Mouse (Mus musculus) hindlimb bud, embryonic 11.5 days (tissue): ENCODE data around the gene Ccl17.
"Not testable (repeated sequence)": the region's sequence is repeated elsewhere in the genome, so short reads cannot be mapped to it uniquely, and the experiment has no call there.

Experiments used
- DNase-seq: peaks from one replicate; pipeline ENCODE4 v3.0.0-alpha.2; 2012; ENCODE audit warnings: low read depth, low spot score; ENCODE audit errors: extremely low spot score

The Ccl17 gene

DNA sequence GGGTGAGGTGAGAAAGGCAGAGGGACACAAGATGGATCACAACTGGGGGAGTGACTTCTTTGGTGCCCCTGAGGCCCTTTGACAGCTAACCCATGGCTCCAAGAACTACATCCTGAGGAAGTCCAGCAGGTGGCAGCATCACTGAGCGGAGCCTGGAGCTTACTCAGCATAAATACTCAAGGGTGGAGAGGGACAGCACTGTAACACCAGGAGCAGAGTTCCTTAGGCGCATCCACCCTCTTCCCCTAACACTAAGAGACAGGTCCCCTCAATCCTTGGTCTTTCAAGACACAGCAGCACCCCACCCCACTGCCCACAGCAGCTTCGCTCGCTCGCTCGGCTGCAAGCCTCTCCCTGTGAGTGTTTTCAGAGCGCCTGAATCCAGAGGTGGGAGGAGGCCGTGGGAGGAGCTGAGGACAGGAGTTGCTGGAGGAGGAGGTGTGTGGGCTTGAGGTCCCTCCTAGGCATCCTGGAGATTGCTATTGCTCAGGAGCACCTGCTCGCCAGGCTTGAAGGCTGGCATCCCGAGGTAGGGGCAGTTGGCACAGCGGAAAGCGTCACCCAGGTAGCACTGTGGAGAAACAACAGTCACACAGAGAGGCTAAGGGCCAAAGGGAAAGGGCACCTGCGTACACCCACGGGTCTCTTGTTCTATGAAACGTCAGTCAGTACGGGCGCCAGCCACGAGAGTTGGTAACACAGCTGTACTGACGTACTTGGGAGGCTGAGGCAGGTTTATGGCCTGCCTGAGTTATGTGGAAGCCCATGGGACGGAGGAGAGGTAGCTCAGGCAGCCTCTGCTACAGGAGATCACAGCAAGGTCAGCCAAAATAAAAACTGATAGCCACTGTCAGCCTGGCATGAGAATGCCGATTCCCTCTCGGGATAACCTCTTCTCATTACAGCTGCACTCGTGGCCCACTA is 12.6 kb downstream of the Ccl17 start:
- no peak for DNase-seq

DNA sequence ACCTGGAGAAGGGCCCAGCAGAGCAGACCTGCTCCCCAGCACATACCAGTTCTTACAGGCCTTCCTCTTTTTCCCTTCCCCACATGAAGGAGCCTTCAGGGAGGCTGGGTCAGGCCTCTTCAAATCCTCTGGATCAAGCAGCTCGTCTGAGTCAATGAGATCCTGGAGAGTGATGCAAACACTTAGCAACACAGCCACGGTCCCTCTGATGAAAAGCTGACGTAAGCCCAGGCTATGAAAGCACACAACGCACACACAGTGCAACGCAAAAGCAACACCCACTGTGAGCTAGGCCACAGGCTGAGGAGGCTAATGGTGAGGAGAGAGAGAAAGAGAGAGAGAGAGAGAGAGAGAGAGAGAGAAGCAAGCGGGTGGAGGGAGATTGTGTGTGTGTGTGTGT is 14.9 kb downstream of the Ccl17 start:
- no peak for DNase-seq

DNA sequence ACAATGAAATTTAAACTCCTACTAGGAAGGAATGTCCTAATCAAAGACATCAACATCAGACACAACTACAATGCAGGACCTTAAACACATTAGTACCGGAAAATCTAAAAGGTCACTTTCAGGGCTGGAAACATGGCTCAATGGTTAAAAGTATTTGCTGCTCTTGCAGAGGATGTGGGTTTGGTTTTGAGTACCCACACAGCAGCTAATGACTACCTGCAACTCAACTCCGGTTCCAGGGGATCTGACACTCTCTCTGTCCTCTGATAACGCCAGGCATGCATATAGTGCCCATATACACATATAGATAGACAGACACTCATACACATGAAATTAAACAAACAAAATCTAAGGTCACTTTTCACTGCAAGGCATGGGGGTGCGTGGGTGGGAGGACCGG is 16.0 kb downstream of the Ccl17 start:
- no peak for DNase-seq

DNA sequence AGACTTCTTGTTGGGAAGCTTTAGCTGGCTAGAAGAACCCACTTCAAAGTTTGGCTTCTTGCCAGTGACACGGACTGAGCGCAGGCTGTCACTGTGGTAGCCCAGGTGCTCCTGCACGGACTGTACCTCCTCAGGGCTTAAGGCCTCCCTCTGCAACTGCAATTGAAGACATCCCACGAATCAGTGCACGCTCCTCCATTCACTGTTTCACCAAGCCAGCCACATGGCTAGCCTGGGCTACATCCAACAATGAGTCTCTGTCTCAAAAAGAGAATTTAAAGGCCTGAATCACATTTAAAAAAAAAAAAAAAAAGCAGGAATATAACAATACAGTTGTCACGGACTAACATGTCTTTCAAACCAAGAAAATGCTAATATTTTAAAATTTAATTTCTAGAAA is 18.0 kb downstream of the Ccl17 start:
- no peak for DNase-seq

DNA sequence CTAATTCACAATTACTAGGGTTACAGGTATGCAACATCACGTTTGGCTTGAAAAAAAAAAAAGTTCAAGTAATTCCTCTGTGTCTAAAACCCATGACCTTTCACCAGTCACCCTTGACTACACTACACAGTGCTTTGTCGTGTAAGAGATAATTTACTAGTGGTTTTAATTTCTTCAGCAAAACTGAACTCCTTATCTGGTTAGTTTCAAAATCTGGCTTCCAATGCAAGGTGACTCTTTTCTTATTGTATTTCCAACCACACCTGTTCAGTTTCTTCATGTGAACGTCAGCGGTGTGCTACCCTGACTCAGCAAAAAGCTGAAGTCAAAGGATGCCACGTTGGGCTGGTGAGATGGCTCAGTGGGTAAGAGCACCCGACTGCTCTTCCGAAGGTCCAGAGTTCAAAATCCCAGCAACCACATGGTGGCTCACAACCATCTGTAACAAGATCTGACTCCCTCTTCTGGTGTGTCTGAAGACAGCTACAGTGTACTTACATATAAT is 23.7 kb downstream of the Ccl17 start:
- DNase-seq: not testable (repeated sequence)

DNA sequence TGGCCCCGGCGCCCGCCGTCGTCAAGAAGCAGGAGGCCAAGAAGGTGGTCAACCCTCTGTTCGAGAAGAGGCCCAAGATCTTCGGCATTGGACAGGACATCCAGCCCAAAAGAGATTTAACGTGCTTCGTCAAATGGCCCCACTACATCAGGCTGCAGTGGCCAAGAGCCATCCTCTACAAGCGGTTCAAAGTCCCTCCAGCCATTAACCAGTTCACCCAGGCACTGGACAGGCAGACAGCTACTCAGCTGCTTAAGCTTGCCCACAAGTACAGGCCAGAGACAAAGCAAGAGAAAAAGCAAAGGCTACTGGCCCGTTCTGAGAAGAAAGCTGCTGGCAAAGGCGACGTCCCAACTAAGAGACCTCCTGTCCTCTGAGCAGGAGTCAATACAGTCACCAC is 25.5 kb downstream of the Ccl17 start:
- DNase-seq: not testable (repeated sequence)

DNA sequence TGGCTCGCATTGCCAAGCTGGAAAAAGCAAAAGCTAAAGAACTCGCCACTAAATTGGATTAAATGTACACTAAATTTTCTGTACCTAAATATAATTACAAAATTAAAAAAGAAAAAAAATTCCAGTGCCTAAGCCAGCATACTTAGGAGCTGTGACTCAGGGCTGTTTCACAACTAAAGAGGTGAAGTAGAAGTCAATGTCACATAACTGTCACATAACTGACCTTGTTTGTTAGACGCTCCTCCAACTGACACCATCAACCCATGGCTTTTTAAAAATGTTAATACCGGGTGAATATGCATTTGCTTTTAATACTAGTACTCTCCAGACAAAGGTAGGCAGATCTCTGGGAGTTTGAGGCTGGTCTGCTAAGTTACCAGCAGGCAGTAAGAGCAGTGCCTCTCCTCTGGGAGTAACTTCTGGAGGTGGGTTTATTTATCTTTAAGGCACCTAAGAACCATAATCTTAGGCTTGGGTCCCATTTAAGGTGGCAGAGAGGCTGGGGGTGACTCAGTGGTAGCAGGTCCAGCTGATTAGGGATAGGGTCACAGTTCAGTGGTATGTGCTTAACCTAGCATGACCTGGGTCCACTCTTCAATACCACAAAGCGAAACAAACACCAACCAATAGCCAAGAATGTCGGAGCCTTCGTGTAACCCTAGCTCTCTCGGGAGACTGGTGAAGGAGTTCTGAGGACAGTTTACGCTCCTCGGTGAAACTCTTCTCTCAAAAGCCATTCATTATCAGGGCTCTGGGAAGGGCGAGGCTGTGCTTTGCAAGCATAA is 26.4 kb downstream of the Ccl17 start:
- DNase-seq: no peak

DNA sequence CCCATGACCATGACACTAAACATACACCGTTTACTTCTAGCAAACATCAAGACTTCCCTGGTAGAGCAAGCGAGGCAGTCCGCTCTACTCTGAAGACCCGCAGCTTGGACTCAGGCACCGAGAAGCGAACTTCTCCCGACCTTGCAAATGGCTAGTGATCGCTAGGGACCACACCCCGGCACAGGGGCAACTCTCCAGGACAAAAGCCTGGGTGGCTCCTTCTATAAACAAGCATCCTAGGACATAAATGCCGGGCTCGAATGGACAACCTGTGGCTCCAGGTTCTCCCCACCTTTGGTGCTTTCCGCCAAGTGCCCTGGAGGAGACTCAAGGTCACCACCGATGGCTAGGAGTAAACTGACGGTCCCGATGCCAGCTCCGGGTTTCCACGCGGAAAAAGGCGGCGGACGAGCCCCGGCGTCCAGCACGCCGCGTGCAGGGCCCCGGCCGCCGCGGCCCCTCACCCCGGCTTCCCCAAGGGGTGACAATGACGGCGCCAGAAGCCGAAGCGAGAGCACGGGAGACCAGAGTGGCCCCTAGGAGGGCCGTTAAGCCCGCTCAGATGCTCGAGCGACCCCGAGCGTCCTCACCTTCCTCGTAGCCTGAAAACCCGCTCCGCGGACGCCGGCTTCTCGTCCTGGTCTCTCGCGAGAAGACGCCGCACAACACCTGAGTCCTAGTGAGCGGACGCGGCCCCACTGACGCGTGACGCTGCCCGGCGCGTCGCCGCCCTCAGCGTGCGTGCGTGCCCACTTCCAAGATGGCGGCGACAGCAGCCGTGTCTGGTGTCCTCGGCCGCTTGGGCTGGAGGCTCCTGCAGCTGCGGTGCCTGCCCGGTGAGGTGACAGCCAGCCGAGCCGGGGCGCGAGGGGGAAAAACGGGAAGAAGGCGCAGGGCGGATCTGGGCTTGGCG is 27.7 kb downstream of the Ccl17 start, which contains the start of the genes Coq9 and Ciapin1:
Gene Coq9 (plus strand): TSS at position 660 of the 913 bp plus-strand sequence.
Gene Ciapin1 (minus strand): TSS at position 697 of the 913 bp plus-strand sequence.
- peak; percentile 88 for DNase-seq

DNA sequence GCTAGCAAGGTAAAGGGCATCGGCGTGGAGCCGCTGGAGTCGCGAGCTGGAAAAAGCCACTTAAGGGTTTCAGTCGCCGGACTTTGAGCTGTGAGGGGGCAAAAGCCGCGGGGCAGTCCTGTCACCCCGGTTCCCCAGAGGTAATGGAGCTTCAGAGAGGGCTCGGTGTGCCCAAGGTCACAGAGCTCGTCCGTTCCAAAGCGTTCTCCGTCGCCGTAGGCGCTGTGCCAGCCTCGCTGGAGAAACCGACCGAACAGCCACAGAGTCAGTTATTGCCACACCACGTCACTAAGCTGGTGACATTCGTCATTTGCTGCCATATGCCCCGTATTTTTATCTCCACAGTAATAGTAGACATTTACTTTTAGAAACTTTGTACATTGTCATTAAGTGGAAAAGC is 28.3 kb downstream of the Ccl17 start:
- DNase-seq: no peak

DNA sequence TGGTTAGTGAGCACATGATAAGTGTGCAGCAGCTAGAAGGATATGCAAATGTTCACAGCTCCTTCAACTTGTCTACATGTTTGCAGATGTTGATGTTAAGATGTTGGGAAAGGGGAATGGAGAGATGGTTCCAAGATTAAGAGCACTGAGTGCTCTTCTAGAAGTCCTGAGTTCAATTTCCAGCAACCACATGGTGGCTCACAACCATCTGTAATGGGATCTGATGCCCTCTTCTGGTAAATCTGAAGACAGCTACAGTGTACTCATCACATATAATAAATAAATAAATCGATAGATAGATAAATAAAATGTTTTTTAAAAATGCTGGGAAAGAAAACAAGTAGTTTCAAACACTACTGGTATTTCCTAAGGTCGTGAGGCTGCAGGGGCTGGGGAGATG is 30.9 kb downstream of the Ccl17 start:
- DNase-seq: no peak

DNA sequence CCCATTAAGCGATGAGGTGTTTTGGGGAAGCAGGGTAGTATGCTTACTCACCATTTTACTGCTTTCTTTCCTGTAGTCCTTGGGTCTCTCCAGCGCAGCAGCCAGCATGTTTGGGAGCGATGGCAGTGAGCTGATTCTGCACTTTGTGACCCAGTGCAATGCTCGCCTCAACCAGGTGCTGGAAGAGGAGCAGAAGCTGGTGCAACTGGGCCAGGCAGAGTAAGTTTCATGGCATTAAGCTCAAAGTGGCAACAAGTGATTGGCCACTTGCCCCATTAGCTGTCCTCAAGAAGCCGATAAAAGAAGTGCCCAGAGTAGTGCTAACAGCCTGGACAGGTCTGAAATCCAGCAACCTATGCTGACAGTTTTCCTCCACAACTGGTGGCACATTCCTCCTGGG is 39.8 kb downstream of the Ccl17 start:
- no peak for DNase-seq

DNA sequence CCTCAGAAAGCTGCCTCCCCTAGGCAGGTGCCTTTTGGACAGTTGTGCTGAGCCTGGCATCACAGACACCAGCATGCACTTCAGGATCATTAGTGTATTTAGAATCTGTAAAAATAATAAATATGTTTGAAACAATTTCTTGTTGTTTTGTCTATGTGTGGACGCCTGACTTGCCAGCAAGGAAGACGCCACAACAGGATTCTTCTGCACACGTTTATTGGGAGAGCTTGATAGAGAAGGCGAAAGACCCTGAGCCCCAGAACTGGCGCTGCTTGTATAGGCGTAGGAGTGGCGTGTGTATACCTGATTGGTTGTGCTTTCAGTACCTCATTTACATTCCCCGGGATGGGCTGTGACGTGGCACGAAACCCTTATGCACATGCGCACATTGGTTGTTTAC is 44.5 kb downstream of the Ccl17 start:
- DNase-seq: not testable (repeated sequence)

DNA sequence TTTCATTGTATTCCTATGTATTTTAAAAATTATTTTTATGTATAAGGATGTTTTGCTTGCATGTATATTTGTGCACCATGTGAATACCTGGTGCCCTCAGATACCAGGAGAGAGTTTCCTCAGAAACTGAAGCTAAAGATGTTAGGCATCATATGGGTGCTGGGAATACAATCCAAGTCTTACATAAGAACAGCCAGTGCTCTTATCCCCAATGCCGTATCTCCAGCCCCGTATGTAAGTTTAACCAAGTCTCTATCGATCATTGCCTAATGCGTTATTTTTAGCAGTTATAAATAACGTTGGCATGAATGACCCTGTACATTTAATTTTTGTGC is 46.7 kb downstream of the Ccl17 start:
- DNase-seq: no peak

DNA sequence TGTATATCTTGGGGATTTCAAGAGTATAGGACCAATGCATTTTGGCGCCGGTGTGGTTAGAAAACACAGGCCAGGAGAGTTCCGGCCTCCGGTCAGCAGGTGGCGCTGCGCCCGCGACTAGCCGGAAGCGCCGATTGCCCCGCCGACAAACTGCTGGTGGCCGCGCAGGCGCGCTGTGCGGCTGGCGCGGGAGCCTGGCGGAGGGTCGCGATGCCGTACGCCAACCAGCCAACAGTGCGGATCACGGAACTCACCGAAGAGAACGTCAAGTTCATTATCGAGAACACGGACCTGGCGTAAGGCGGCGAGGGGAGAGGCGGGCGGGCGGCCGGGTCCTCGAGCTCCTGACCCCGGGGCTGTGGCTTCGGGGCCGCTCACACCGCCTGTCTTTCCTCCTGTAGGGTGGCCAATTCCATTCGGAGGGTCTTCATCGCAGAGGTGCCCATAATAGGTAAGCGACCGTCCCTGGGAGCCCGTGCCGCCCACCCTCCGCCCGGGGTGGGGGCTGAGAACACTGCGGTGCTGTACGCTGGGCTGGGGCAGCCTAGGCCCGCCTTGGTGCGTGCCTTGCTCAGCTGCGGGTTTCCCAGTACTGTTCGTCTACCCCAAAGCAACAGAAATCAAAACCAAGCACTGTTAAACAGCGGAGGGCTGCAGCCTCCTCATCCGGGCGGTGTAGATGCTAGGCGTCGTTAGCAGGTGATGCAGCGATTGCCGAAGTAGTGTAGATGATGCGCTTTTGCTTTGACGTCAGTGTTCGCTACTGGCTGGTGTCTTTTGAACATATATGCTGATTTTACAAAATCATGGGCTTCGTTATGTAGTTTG is 47.3 kb downstream of the Ccl17 start, which contains the start of gene Polr2c:
Gene Polr2c (plus strand): TSS at position 105 of the 828 bp plus-strand sequence.
- no peak for DNase-seq

DNA sequence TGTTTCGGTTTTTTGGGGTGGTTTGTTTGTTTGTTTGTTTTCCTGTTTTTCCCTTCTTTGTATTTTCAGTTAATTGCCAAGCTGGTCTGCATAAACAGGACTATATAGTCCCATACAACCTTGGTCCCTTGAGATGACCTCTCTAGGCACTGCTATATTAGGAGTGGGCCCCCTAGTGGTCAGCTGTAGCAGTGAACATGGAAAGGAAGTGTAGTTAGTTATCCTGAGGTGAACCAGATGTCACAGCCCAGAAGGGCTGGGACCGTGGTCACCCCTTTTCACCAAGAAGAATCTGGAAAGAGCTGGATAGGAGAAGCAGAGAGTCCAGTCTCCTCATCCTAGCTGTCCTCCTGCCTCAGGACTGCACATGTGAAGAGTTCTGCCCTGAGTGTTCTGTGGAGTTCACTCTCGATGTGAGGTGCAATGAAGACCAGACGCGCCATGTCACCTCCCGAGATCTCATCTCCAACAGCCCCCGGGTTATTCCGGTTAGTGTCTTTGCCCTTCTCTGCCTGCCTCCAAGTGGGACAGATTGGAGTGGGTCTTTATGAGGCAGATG is 51.2 kb downstream of the Ccl17 start:
- DNase-seq: no peak
